Mouse (Mus musculus): ENCODE measurements at regions not wholly inside any gene's neighbourhood (a gene's known extent, or its start where the extent isn't known, plus 50 kb on each side); places are given as distances from the start of the nearest gene placed in this dataset.

DNA sequence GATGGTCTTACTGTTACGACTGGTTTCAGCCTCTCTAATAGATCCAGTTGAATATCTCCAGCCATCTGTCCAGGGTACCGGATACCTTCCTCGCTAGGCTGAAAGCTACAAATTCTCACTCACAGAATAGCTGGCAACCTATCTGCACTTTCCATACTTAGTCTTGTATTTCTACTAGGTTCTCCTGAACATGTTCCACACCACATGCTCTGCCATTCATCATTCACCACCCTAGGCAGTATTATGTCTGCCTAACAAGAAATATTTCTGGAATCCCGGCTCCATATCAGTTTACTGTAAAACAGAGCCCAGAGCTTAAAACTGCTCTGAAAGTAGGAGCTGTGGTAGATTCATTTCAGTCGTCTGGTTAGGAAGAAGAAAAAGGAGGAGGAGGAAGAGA is 1224.5 kb upstream of the Lrrc6 start:
- TF ChIP-seq EP300 (IDR thresholded peaks at IDR 0.05; ENCODE audit: low read depth) (no peak), CTCF (IDR thresholded peaks at IDR 0.05; ENCODE audit: low read depth) (no peak)

All from heart, postnatal 0 days (tissue).